Mouse (Mus musculus) 3T3-L1 (cell line): ENCODE data around the gene Gm11563.
"Not testable (repeated sequence)": the region's sequence is repeated elsewhere in the genome, so short reads cannot be mapped to it uniquely, and the experiment has no call there.

ENCODE experiments used
- DNase-seq: peaks from one replicate; pipeline ENCODE4 v3.0.0-alpha.2; 2015; ENCODE audit warnings: low read depth, low spot score

Gm11563 gene

GRCm38 (mm10) chr11:99658467-99659010 lies at the start of gene Gm11563:
Gene Gm11563, minus strand, starts transcription at chr11:99658960.
- DNase-seq, result peak; percentile 23

DNA sequence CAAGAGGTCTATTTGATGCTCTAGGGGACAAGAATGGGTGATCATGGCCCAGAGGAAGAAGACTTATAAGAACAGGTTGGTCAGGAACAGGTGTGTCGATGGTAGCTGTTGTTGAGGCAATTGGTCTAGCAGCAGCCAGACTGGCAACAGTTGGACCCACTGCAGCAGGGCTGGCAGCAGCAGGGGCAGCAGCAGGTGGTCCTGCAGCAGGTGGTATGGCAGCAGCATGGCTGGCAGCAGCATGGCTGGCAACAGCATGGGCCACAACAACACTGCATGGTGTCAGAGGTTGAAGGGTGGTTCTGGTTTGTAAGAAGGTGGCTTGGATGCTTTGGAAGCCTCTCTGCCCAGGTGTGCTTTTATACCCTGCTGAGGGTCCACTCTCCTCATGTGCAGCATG lies 31.7 kb upstream of the Gm11563 start, which contains the start of gene Gm14190:
TSS of gene Gm14190 (minus strand) at position 278 of the 400 bp plus-strand sequence.
- DNase-seq, result no peak

- not testable (repeated sequence) for DNase-seq
Measured at GRCm38 (mm10) chr11:99685235-99685634, 26.5 kb upstream of the Gm11563 start.

GRCm38 (mm10) chr11:99683481-99683880 lies 24.7 kb upstream of the Gm11563 start:
- DNase-seq, result no peak

- DNase-seq, result no peak
Measured at GRCm38 (mm10) chr11:99665860-99666259, 7.1 kb upstream of the Gm11563 start, which contains the start of gene Krtap4-6. Gene Krtap4-6, minus strand, starts transcription at chr11:99665960.

GRCm38 (mm10) chr11:99662802-99663201 lies 4.0 kb upstream of the Gm11563 start:
- no peak for DNase-seq

DNA sequence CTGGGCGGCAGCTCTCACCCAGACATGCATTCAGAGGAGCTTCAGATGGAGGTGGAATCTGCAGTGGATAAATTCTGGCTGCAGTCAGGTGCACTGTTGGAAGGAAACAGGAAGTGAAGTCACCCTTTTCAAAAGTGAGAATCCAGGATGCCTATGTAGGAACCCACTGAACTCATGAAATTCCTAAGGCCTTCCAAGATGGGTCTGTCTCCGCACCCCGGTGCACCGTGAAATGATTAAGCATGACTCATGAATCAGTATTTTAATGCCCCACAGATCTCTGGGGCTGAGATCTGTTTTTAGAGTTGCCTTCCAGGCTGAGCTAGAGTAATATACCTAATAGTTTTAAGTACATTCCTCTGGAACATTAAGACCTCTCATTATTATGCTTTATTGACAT lies 496 bp upstream of the Gm11563 start:
- peak; percentile 90 for DNase-seq

DNA sequence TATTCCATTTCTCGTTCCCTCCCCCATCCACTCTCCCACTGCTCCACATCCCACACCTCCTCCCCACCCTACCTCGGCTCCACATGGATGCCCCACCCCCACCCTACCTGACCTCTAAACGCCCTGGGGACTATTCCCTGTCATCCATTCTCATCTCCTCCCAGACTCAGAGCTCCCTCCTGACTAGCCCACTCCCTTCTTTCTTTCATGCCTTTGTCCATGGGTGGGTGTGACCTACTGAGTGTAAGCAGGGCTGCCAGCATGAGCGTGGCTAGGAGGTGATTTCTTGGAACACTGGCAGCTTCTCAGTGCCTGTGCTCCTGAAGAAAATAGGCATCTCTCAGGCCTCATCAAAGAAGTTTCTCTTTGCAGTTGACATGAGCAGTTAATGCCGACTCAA lies 1.7 kb downstream of the Gm11563 start:
- DNase-seq, result no peak

DNA sequence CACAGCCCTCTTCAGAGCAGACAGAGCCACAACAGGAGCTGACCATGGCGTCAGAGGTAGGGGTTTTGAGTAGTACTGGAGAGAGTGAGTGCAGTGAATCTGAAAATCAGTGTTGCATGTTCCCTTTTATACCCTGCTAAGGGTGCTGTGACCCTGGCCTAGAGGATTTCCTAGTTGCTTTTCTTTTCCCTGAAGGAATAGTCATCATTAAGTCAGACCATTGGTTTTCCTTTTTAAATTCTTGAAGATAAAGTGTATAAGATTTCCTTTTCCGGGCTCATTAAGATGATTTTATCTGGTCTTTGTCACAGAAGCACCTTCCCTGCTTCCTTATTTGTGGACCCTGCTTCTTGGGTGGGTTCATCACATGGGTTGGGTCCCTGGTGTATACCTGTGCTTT lies 8.6 kb downstream of the Gm11563 start, which contains the start of gene Gm11555:
TSS of gene Gm11555 (minus strand) at position 101 of the 400 bp plus-strand sequence.
- DNase-seq, result no peak

DNA sequence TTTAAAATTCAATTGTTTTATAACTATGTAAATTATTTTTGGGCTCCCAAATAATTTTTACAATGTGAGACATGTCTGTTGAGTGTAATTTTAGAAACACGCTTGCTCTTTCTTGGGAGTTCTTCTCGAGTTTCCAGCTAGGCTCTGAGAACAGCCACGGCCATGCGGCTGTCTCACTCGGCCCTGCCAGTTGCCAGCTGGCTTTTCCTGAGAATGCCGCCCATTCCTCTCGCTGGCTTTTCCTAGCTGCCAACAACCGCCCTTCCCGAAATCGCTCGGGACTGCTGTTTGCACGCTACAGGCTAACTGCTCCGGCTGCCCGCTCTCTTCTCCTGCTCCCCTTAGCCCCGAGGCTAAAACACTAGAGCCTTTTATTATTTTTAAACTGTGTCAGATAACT lies 12.3 kb downstream of the Gm11563 start:
- DNase-seq, result no peak

DNA sequence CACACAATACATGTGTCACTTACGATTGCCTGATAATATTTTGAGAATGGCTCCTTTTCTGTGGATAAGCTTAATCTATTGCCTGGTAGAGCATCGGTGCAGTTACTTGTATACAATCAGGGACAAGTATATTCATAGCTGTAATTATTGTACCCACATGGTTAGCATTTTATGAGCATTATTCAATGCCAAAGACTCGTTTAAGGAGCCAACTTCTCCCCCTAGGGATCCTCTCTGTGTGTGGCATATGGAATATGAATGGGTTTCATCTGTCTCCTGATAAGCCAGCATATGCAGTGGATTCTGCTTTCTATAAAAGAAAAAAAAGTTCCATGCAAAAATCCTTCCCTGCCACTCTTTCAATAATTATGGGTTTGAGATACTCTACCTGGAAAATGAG lies 14.4 kb downstream of the Gm11563 start:
- no peak for DNase-seq

- not testable (repeated sequence) for DNase-seq
Measured at GRCm38 (mm10) chr11:99643635-99644139, 15.1 kb downstream of the Gm11563 start, which contains the start of gene Krtap4-7. Gene Krtap4-7, minus strand, starts transcription at chr11:99644089.

GRCm38 (mm10) chr11:99640926-99641325 lies 17.8 kb downstream of the Gm11563 start:
- DNase-seq, result peak; percentile 71

DNA sequence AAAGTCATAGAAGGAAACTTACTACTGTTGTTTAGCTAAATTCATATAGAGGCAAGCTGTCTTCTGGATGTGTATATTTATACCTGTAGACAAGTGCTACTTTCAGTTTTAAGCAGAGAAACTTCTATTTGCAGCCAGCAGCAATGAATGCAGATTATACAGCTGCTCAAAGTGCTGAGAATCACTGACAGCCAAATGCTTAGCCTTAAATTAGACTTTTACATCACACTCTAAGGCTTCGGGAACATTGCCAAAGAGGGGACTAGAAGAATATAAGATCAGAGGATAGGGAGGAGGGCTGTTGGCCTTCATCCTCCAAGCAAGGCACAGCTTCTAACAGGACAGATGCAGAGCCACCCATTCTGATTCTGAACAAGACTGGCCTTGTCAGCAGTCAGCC lies 21.7 kb downstream of the Gm11563 start:
- no peak for DNase-seq

DNA sequence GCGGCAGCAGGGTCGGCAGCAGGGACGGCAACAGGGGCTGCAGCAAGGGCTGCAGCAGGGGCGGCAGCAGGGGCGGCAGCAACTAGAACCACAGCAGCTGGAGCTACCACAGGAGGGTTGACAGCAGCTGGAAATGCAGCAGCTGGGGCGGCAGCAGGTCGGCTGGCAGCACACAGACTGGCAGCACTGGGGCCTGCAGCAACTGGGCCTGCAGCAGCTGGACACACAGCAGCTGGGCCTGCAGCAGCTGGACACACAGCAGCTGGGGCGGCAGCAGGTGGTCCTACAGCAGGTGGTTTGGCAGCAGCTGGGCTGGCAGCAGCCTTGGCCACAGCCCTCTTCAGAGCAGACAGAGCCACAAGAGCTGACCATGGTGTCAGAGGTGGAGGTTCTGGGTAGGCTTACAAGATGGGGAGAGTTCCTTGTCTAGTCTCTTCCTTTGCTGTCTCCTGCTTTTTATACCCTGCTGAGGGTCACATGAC lies 24.1 kb downstream of the Gm11563 start, which contains the start of gene Krtap4-2:
TSS of gene Krtap4-2 (minus strand) at position 432 of the 482 bp plus-strand sequence.
- DNase-seq, result no peak

DNA sequence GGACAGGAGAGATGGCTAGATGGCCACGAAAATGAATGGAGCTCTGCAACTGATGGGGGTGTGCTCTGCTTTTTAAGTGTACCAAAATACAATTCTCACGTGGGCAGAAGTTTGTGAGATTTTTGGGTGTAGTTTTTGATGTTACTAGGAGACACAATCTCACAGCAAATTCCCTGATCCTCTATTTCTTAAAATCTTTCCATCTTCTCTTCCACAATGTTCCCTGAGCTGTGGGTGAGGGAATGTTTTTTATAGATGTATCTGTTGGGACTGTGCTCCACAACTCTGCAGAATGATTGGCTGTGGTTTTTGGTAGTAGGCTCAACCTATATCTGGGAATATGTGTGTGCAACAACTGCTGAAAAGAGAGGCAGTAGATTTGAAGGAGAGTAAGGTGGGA lies 25.5 kb downstream of the Gm11563 start:
- no peak for DNase-seq

DNA sequence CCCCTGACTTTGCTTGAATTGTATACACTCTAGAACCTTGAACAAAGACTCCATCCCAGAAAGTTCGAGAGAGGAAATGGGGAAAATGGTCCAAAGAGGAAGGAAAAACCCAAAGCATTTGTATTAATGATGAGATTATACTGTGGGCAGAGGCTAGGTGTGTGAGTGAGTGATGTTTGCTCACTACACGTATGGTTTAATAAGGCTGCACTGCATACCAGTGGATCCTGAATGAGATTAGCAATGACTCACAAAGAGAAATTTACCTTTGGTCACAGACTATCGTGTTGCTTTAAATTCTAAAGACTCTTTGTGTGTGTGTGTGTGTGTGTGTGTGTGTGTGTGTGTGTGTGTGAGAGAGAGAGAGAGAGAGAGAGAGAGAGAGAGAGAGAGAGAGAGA lies 27.9 kb downstream of the Gm11563 start:
- no peak for DNase-seq

DNA sequence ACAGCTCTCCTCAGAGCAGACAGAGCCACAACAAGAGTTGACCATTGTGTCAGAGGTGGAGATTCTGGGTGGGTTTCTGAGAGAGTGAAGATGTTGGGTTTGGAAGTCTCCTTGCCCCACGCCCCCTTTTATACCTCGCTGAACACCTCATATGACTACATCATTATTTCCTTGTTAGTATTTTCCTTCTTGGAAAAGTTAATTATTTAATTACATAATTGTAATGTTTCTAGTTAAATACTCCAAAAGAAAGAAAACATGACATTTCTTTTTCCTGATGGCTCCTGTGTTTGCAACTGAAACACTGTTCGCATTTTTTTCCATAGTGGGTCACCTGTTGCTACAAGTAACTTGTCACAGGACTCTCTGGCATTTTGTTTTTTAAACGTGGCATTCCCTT lies 30.6 kb downstream of the Gm11563 start, which contains the start of gene Krtap4-1:
TSS of gene Krtap4-1 (minus strand) at position 101 of the 400 bp plus-strand sequence.
- DNase-seq, result no peak

DNA sequence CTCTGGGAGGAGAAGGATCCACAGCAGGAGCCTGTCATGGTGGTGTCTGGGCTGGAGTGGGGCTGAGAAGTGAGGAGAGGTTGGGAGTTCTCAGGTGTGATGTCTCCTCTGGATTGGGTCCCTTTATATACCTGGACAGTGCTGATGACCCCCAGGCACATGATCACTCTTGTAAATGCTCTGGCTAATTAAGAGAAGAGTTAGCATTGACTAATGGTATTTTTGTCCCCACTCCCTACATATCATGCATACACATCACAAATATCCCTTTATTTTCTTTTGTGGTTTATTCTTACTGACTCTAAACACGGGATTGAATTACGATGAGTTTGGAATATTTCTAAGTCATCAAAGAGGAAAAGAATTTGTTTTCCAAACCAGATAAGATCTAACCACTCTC lies 38.4 kb downstream of the Gm11563 start, which contains the start of gene Gm11562:
TSS of gene Gm11562 (minus strand) at position 101 of the 400 bp plus-strand sequence.
- no peak for DNase-seq

GRCm38 (mm10) chr11:99614796-99615363 lies 43.9 kb downstream of the Gm11563 start, which contains the start of gene Krtap2-4:
Gene Krtap2-4, minus strand, starts transcription at chr11:99614846.
- DNase-seq, result peak; percentile 78

- not testable (repeated sequence) for DNase-seq
Measured at GRCm38 (mm10) chr11:99610089-99610488, 48.7 kb downstream of the Gm11563 start, which contains the start of gene Gm11937. Gene Gm11937, minus strand, starts transcription at chr11:99610189.

GRCm38 (mm10) chr11:99609126-99609525 lies 49.6 kb downstream of the Gm11563 start:
- DNase-seq, result no peak
